Mouse (Mus musculus) neural tube, embryonic 14.5 days (tissue): ENCODE measurements around the gene Lamtor5. TPM values are rescaled to one million over a fixed set of nuclear protein-coding genes. Genes with fewer than 3 reads are reported as not detected.
A peak's percentile ranks its signal among the peaks of the same experiment; 100 is the strongest.

Experiments
- ATAC-seq: fragments of 200-750 bp; cut with Nextera tagmentation; 2 replicates; pipeline ENCODE4 v1.8.0; 2017; ENCODE audit warnings: low read depth, mild to moderate bottlenecking, moderate TSS enrichment, moderate library complexity
- H3K27ac ChIP-seq: fragments of 300-500 bp; sonication (generic); 2 replicates; pipeline ENCODE4 v1.5.1; 2014; ENCODE audit warnings: low read depth, mild to moderate bottlenecking, control low read depth, low read length, moderate library complexity, mixed read lengths
- H3K27me3 ChIP-seq: fragments of 300-500 bp; sonication (generic); 2 replicates; pipeline ENCODE4 v1.6.1; 2014; ENCODE audit warnings: low read length; ENCODE audit not compliant: control insufficient read depth, insufficient read depth
- H3K36me3 ChIP-seq: fragments of 300-500 bp; sonication (generic); 2 replicates; pipeline ENCODE4 v1.6.1; 2014; ENCODE audit warnings: low read length, mixed read lengths; ENCODE audit not compliant: control insufficient read depth, insufficient read depth
- H3K4me1 ChIP-seq: fragments of 300-500 bp; sonication (generic); 2 replicates; pipeline ENCODE4 v1.6.1; 2014; ENCODE audit warnings: low read length; ENCODE audit not compliant: control insufficient read depth, insufficient read depth
- H3K4me2 ChIP-seq: fragments of 300-500 bp; sonication (generic); 2 replicates; pipeline ENCODE4 v1.6.1; 2014; ENCODE audit warnings: mild to moderate bottlenecking, low read depth, low read length, control low read depth
- H3K4me3 ChIP-seq: fragments of 300-500 bp; sonication (generic); 2 replicates; pipeline ENCODE4 v1.5.1; 2014; ENCODE audit warnings: low read depth, low read length, control low read depth, mixed read lengths
- H3K9ac ChIP-seq: fragments of 300-500 bp; sonication (generic); replicated peaks from 2 replicates; pipeline ENCODE4 v1.6.1; 2014; ENCODE audit warnings: low read depth, mild to moderate bottlenecking, control low read depth, low read length, mixed read lengths
- H3K9me3 ChIP-seq: fragments of 300-500 bp; sonication (generic); 2 replicates; pipeline ENCODE4 v1.6.1; 2016; ENCODE audit warnings: low read length; ENCODE audit not compliant: control insufficient read depth
- WGBS: fragments of 180-500 bp; shearing (Covaris S2); extraction: QIAGEN DNeasy Blood & Tissue Kit; methylation state at CpG from one replicate; pipeline ENCODE4 v1.1.7; 2014; 5-methylcytosine and 5-hydroxymethylcytosine counted together
- polyA plus RNA-seq: library from polyadenylated mRNA; unstranded; fragments of >200 nt; fragmentation: Nextera tagmentation; extraction: Ambion mirVana; gene quantifications from 2 replicates; pipeline ENCODE4 v1.2.1, GENCODE M21; 2014

The Lamtor5 gene
- polyA plus RNA-seq, 1 experiment from 2014 or later = 204 TPM

GRCm38 (mm10) chr3:107330503-107331424, 52.1 kb downstream of the Lamtor5 start:
- 72% methylated on average over 28 of the region's 28 CpGs for WGBS
- ATAC-seq = no peak

GRCm38 (mm10) chr3:107331746-107332126, 53.1 kb downstream of the Lamtor5 start:
- Histone ChIP-seq H3K27me3 (no peaks in the 10 kb centered on the region), H3K4me2 (peak overlapping the region; percentile 99), H3K36me3 (peaks cover 9% of the 10 kb centered on the region; the same call in 1 of the 2 replicates), H3K27ac (no peak overlapping the region), H3K4me1 (peaks cover 23% of the 10 kb centered on the region), H3K9ac (peak overlapping the region; percentile 77), H3K9me3 (no peaks in the 10 kb centered on the region), H3K4me3 (peak overlapping the region; percentile 90)
- ATAC-seq = no peak
- WGBS = 21% methylated on average over 17 of the region's 17 CpGs

More at GRCm38 (mm10) chr3:107330503-107331424, 52.1 kb downstream of the Lamtor5 start:
- Histone ChIP-seq H3K4me2 (peak overlapping the region; percentile 99), H3K4me1 (peaks cover 23% of the 10 kb centered on the region), H3K27me3 (no peaks in the 10 kb centered on the region), H3K27ac (no peak overlapping the region), H3K9me3 (no peaks in the 10 kb centered on the region), H3K4me3 (peak overlapping the region; percentile 90; the same call in 1 of the 2 replicates), H3K9ac (no peak overlapping the region), H3K36me3 (peaks cover 13% of the 10 kb centered on the region; the same call in 1 of the 2 replicates)

- Histone ChIP-seq H3K4me2 (peak overlapping the region; percentile 99), H3K36me3 (peaks cover 9% of the 10 kb centered on the region; the same call in 1 of the 2 replicates), H3K4me1 (peaks cover 23% of the 10 kb centered on the region), H3K9me3 (no peaks in the 10 kb centered on the region), H3K4me3 (peak overlapping the region; percentile 90), H3K9ac (peak overlapping the region; percentile 77), H3K27me3 (no peaks in the 10 kb centered on the region), H3K27ac (peak overlapping the region; percentile 83)
- WGBS = under 1% methylated on average over 74 of the region's 75 CpGs
- ATAC-seq = peak; percentile 5
Measured at GRCm38 (mm10) chr3:107332127-107332959, 53.7 kb downstream of the Lamtor5 start.

- peak overlapping the region; percentile 92 for H3K27ac ChIP-seq
- peak overlapping the region; percentile 11; the same call in 1 of the 2 replicates for H3K4me2 ChIP-seq
- H3K4me1 ChIP-seq = peaks cover 23% of the 10 kb centered on the region
- WGBS = under 1% methylated on average over 37 of the region's 37 CpGs
- no peaks in the 10 kb centered on the region for H3K27me3 ChIP-seq
- peak overlapping the region; percentile 77 for H3K9ac ChIP-seq
- no peaks in the 10 kb centered on the region for H3K9me3 ChIP-seq
- H3K36me3 ChIP-seq = peaks cover 9% of the 10 kb centered on the region; the same call in 1 of the 2 replicates
- ATAC-seq = peak; percentile 98
- peak overlapping the region; percentile 90 for H3K4me3 ChIP-seq
Measured at GRCm38 (mm10) chr3:107332960-107333380, 54.3 kb downstream of the Lamtor5 start.

Other genes starting within 250 kb of the Lamtor5 start
- 7.2 and 10.3 TPM in 2 replicates for gene Kcna3, start 242.7 kb upstream of the Lamtor5 start, polyA plus RNA-seq
- gene Kcna2, start 177.7 kb upstream of the Lamtor5 start, polyA plus RNA-seq = 2.0 and 3.2 TPM in 2 replicates
- not detected in 2 replicates for gene Kcna10, start 95.8 kb upstream of the Lamtor5 start, polyA plus RNA-seq
- gene Cym, start 57.1 kb upstream of the Lamtor5 start, polyA plus RNA-seq = 0.39 and 0.86 TPM in 2 replicates
- not detected in 2 replicates for gene A630076J17Rik, start 48.2 kb upstream of the Lamtor5 start, polyA plus RNA-seq
- gene Prok1, start 39.2 kb upstream of the Lamtor5 start, polyA plus RNA-seq = 0.08 and 0.14 TPM in 2 replicates
- gene Slc16a4, start 12.4 kb downstream of the Lamtor5 start, polyA plus RNA-seq = 1.9 and 2.6 TPM in 2 replicates
- 7.8 and 9.0 TPM in 2 replicates for gene Rbm15, start 54.8 kb downstream of the Lamtor5 start, polyA plus RNA-seq
- 6.2 and 7.7 TPM in 2 replicates for gene Kcnc4, start 180.7 kb downstream of the Lamtor5 start, polyA plus RNA-seq
- 15.1 and 16.6 TPM in 2 replicates for gene Slc6a17, start 239.2 kb downstream of the Lamtor5 start, polyA plus RNA-seq